Mouse (Mus musculus) regulatory T cell (primary cell): ENCODE measurements around the gene Gpsm3.

ENCODE experiments used
- in situ Hi-C: fragments of 300-600 bp; cut with MboI, MseI; formaldehyde crosslinking; loops from one replicate; pipeline ENCODE4 v1.15.1; 2025; ENCODE audit warnings: high pct_unique_total_duplicates

Gpsm3 gene

GRCm38 (mm10) chr17:34627943-34628643 is 38.5 kb downstream of the Gpsm3 start, which contains the start of gene Ppt2:
TSS of gene Ppt2 (minus strand) at chr17:34628510.
- in situ Hi-C loops = no loop called here

- in situ Hi-C loops = no loop called here
These were observed 39.0 kb downstream of the Gpsm3 start for GRCm38 (mm10) chr17:34628644-34628967.

- in situ Hi-C loops = no loop called here
These were observed 39.7 kb downstream of the Gpsm3 start, which contains the start of gene Prrt1 for GRCm38 (mm10) chr17:34629221-34629751. TSS of gene Prrt1 (plus strand) at chr17:34629533.

GRCm38 (mm10) chr17:34629796-34630603 is 40.4 kb downstream of the Gpsm3 start:
- in situ Hi-C loops = no loop called here

- in situ Hi-C loops = no loop called here
These were observed 41.2 kb downstream of the Gpsm3 start for GRCm38 (mm10) chr17:34630761-34631301.

- in situ Hi-C loops = no loop called here
These were observed 42.0 kb downstream of the Gpsm3 start for GRCm38 (mm10) chr17:34631647-34632046.

GRCm38 (mm10) chr17:34632261-34632691 is 42.7 kb downstream of the Gpsm3 start:
- in situ Hi-C loops = no loop called here

DNA sequence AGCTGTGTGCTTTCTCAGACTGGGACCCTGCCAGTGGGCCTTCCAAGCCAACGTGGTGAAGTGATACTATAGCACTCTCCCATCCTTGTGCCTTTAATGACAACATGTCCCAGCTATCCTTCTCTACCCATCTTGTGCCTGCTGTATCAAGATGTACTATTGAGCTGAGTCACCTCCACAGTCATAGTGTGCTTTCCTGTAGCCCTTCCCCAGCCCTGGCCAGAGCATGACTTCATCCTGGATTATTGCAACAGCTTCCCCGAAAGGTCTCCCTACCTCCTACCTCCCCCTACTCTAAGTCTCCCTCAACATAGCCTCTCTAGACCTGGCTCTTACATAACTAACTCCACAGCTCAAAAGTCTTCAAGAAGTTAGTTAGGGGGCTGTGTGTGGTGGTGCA is 46.1 kb downstream of the Gpsm3 start:
- in situ Hi-C loops = no loop called here

DNA sequence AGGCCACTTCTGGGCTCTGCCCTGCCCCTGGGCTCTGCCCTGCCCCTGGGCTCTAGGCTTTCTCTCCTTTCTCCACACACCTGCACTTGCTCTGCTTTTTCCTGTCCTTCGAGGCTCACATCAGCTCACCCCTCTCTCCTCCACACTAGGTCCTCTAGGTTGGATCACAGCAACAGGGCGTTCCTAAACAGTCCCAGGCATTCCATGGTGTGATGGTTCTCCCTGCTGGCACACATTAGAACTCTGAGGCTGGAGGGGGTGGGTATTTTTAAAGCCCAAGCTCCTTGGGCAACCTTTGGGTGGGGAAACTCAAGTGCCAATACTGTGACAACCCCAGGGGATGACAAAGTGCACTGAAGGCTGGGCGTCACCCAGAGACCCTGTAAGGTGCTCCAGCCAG is 47.9 kb downstream of the Gpsm3 start:
- in situ Hi-C loops = no loop called here

DNA sequence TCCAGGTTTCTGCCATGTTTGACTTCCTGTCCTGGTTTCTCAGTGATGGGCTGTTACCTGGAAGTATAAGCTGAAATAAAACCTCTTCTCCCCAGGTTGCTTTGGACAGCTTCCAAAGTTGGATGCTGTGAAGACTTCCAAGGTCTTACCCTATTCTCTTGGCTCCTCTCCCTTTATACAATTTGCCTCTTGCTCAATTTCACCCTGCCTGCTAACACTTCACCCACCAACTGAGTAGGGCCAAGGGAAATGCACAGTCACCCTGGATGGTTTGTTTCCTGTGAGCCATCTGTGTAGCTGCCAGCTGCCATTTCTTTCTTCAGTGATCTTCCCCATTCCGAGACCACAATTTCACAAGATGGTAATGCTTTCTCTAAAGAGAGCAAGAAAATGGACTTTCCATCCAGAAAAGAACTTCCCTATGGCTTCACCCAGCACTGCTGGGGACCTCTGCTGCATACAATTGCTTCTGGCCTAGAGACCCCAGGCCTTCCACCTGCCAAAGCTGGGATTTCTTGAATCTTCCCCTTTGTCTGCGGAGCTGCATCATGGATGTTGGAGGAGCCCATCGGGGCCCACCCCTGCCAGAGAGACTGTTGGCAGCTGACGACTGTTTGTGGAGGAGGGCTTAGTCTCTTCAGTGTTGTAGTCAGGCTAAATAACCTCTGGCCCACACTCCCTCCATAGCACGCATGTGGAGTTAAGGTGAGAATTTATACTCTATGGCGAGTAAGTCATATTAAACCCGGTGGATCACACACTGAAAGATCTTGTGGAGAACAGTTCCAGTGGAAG is 50.1 kb downstream of the Gpsm3 start:
- in situ Hi-C loops = loop anchor here (10.0 kb wide), 1 partner anchor 605 kb away; the partner anchor contains the start of genes Col11a2, Rxrb and Slc39a7

- in situ Hi-C loops = loop anchor here (10.0 kb wide), 1 partner anchor 606 kb away; the partner anchor contains the start of genes Col11a2, Rxrb and Slc39a7
These were observed 51.4 kb downstream of the Gpsm3 start for GRCm38 (mm10) chr17:34640778-34641601.
